Mouse (Mus musculus): ENCODE results near the gene Far1.

- TF ChIP-seq ZMIZ1 (IDR thresholded peaks at IDR 0.05; ENCODE audit: low read depth, low read length) (no peak), CTCF (IDR thresholded peaks at IDR 0.05 in 2 of 3, conservative IDR thresholded peaks at IDR 0.05 in 1 of 3; ENCODE audit: control insufficient read depth in 1 of 3, insufficient read depth in 1 of 3, low read depth in 2 of 3, low read length in 3 of 3, poor library complexity in 1 of 3, severe bottlenecking in 1 of 3) (no peak), POLR2A (IDR thresholded peaks at IDR 0.05; ENCODE audit: control insufficient read depth in 1 of 2, insufficient read depth in 1 of 2, low read depth in 1 of 2, low read length in 2 of 2, poor library complexity in 1 of 2) (no peak), TBP (IDR thresholded peaks at IDR 0.05; ENCODE audit: low read depth, low read length) (no peak), POLR2AphosphoS2 (IDR thresholded peaks at IDR 0.05; ENCODE audit: low read length) (no peak), ELF1 (IDR thresholded peaks at IDR 0.05; ENCODE audit: low read depth, low read length) (no peak), MEF2A (IDR thresholded peaks at IDR 0.05; ENCODE audit: extremely low read depth, insufficient replicate concordance, low read depth, low read length, poor library complexity, severe bottlenecking) (no peak)
These were observed 105.5 kb downstream of the Far1 start for GRCm38 (mm10) chr7:113619166-113619565.
